Mouse (Mus musculus): ENCODE results near the gene Cd86. TPM values are rescaled to one million over a fixed set of nuclear protein-coding genes. Genes with fewer than 3 reads are reported as not detected.

The Cd86 gene
- polyA plus RNA-seq, 1 experiment: 1.7 TPM

- 55% methylated on average over 5 of the region's 5 CpGs for WGBS
- peak; percentile 83 for DNase-seq (ENCODE audit: low read depth, low spot score)
Measured at GRCm38 (mm10) chr16:36626567-36627197, 39.2 kb downstream of the Cd86 start.

- DNase-seq (ENCODE audit: low read depth, low spot score): no peak
- WGBS: 91% methylated on average over 1 of the region's 1 CpGs
Measured at GRCm38 (mm10) chr16:36625909-36626308, 40.0 kb downstream of the Cd86 start.

GRCm38 (mm10) chr16:36622320-36622719, 43.6 kb downstream of the Cd86 start:
- no peak for DNase-seq (ENCODE audit: low read depth, low spot score)

GRCm38 (mm10) chr16:36621108-36621507, 44.8 kb downstream of the Cd86 start:
- WGBS: 86% methylated on average over 3 of the region's 3 CpGs
- no peak for DNase-seq (ENCODE audit: low read depth, low spot score)

More at GRCm38 (mm10) chr16:36622320-36622719, 43.6 kb downstream of the Cd86 start:
- WGBS: 63% methylated on average over 3 of the region's 3 CpGs

- 75% methylated on average over 2 of the region's 2 CpGs for WGBS
- DNase-seq (ENCODE audit: low read depth, low spot score): no peak
Measured at GRCm38 (mm10) chr16:36613701-36614100, 52.2 kb downstream of the Cd86 start.

- 81% methylated on average over 3 of the region's 3 CpGs for WGBS
Measured at GRCm38 (mm10) chr16:36602632-36603031, 63.2 kb downstream of the Cd86 start.

GRCm38 (mm10) chr16:36598265-36598664, 67.6 kb downstream of the Cd86 start:
- WGBS: 10% methylated on average over 4 of the region's 4 CpGs
- DNase-seq (ENCODE audit: low read depth, low spot score): peak; percentile 56

More at GRCm38 (mm10) chr16:36602632-36603031, 63.2 kb downstream of the Cd86 start:
- no peak for DNase-seq (ENCODE audit: low read depth, low spot score)

GRCm38 (mm10) chr16:36596671-36597410, 69.0 kb downstream of the Cd86 start:
- DNase-seq (ENCODE audit: low read depth, low spot score): no peak
- 94% methylated on average over 10 of the region's 10 CpGs for WGBS

GRCm38 (mm10) chr16:36589898-36590297, 76.0 kb downstream of the Cd86 start:
- 78% methylated on average over 1 of the region's 1 CpGs for WGBS

GRCm38 (mm10) chr16:36587971-36588370, 77.9 kb downstream of the Cd86 start:
- 72% methylated on average over 4 of the region's 4 CpGs for WGBS
- no peak for DNase-seq (ENCODE audit: low read depth, low spot score)

More at GRCm38 (mm10) chr16:36589898-36590297, 76.0 kb downstream of the Cd86 start:
- DNase-seq (ENCODE audit: low read depth, low spot score): no peak

- no peak for DNase-seq (ENCODE audit: low read depth, low spot score)
- WGBS: 68% methylated on average over 3 of the region's 3 CpGs
Measured at GRCm38 (mm10) chr16:36582073-36582472, 83.8 kb downstream of the Cd86 start.

GRCm38 (mm10) chr16:36571942-36572341, 93.9 kb downstream of the Cd86 start:
- no peak for DNase-seq (ENCODE audit: low read depth, low spot score)
- 64% methylated on average over 8 of the region's 8 CpGs for WGBS

- DNase-seq (ENCODE audit: low read depth, low spot score): no peak
- 4% methylated on average over 36 of the region's 36 CpGs for WGBS
Measured at GRCm38 (mm10) chr16:36561386-36562338, 104.2 kb downstream of the Cd86 start, which contains the start of gene Casr. TSS of gene Casr (minus strand) at chr16:36562141.

- WGBS: 35% methylated on average over 6 of the region's 6 CpGs
Measured at GRCm38 (mm10) chr16:36559573-36559972, 106.3 kb downstream of the Cd86 start.

GRCm38 (mm10) chr16:36555672-36556165, 110.2 kb downstream of the Cd86 start:
- 82% methylated on average over 10 of the region's 10 CpGs for WGBS
- no peak for DNase-seq (ENCODE audit: low read depth, low spot score)

More at GRCm38 (mm10) chr16:36559573-36559972, 106.3 kb downstream of the Cd86 start:
- DNase-seq (ENCODE audit: low read depth, low spot score): peak; percentile 11

Other genes with a start within 250 kb of the Cd86 start
- gene Stfa3, start 210.7 kb downstream of the Cd86 start, polyA plus RNA-seq (2012; rRNA removed): not detected in 2 replicates
- 0.03 and 0.04 TPM in 2 replicates for gene Casr, start 103.9 kb downstream of the Cd86 start, polyA plus RNA-seq (2012; rRNA removed)
- gene Ildr1, start 27.9 kb upstream of the Cd86 start, polyA plus RNA-seq (2012; rRNA removed): 4.4 and 7.4 TPM in 2 replicates
- 0.62 and 2.4 TPM in 2 replicates for gene Slc15a2, start 118.9 kb upstream of the Cd86 start, polyA plus RNA-seq (2012; rRNA removed)
- 1.1 and 1.2 TPM in 2 replicates for gene Iqcb1, start 162.3 kb upstream of the Cd86 start, polyA plus RNA-seq (2012; rRNA removed)
- gene Eaf2, start 208.9 kb upstream of the Cd86 start, polyA plus RNA-seq (2012; rRNA removed): 2.1 and 4.7 TPM in 2 replicates
- gene Golgb1, start 209.1 kb upstream of the Cd86 start, polyA plus RNA-seq (2012; rRNA removed): 57.5 and 62.7 TPM in 2 replicates

Measured in large intestine, adult 2 months (tissue).